Mouse (Mus musculus): Measurements from ENCODE around the gene Zbtb43. TPM values are rescaled to one million over a fixed set of nuclear protein-coding genes. Genes with fewer than 3 reads are reported as not detected.

The Zbtb43 gene
- total and polyA plus RNA-seq, 3 experiments = 8.5 to 10.9 (median 8.9) TPM

- no peak for TF ChIP-seq MYC (IDR thresholded peaks at IDR 0.05; ENCODE audit: low read depth, low read length)
- 0 out of 2 replicates have a peak, but pooled peaks have one; percentile 39 for TF ChIP-seq TBP (conservative IDR thresholded peaks at IDR 0.05; ENCODE audit: low read depth, low read length)
- 0 out of 2 replicates have a peak, but pooled peaks have one; percentile 34 for TF ChIP-seq POLR2A (IDR thresholded peaks at IDR 0.05; ENCODE audit: low read depth, low read length)
- TF ChIP-seq CHD1 (IDR thresholded peaks at IDR 0.05; ENCODE audit: low read depth, low read length) = no peak
- no peak for TF ChIP-seq KAT2A (IDR thresholded peaks at IDR 0.05; ENCODE audit: insufficient replicate concordance, low read length)
- TF ChIP-seq USF2 (conservative IDR thresholded peaks at IDR 0.05; ENCODE audit: low read depth, low read length) = no peak
- Histone ChIP-seq H3K79me2 (replicated peaks; ENCODE audit: control insufficient read depth, extremely low read depth, insufficient read depth, poor library complexity, severe bottlenecking) (peaks cover 6% of the 10 kb centered on the region; the same call in 1 of the 2 replicates), H3K9me3 (replicated peaks; ENCODE audit: low read length) (no peaks in the 10 kb centered on the region), H3K27ac (ENCODE audit: insufficient read depth, low read depth) (no peak overlapping the region), H3K4me1 (ENCODE audit: control insufficient read depth in 1 of 2, insufficient read depth in 2 of 2) (peaks cover 3 to 40% of the 10 kb centered on the region in 2 experiments), H3K36me3 (replicated peaks in 1 of 2; ENCODE audit: control insufficient read depth in 1 of 2, insufficient read depth in 1 of 2, low read length in 1 of 2) (peaks cover 8 to 30% of the 10 kb centered on the region in 2 experiments), H3K4me2 (ENCODE audit: insufficient read depth, low read depth, poor library complexity, severe bottlenecking) (peak overlapping the region; percentile 97), H3K4me3 (replicated peaks in 1 of 3; ENCODE audit: low read depth in 2 of 3, low read length in 2 of 3, poor library complexity in 1 of 3) (peak overlapping the region; percentile 84 to 100 (median 99)), H3K27me3 (replicated peaks) (no peaks in the 10 kb centered on the region), H3K9ac (ENCODE audit: insufficient read depth, low read depth) (peak overlapping the region; percentile 30; the same call in 1 of the 2 replicates)
- dilution Hi-C loops (cut with MboI; ENCODE audit: extremely low pct_ligation_motif_present, extremely low pct_unique_long_range_greater_than_20kb, low sequenced_read_pairs) = no loop called here
- in situ Hi-C loops (cut with MboI; ENCODE audit: low pct_ligation_motif_present, low pct_unique_long_range_greater_than_20kb, low sequenced_read_pairs) = no loop called here
- DNase-seq (ENCODE audit: extremely low read depth) = peak; percentile 64
These were observed 39.0 kb downstream of the Zbtb43 start for GRCm38 (mm10) chr2:33429339-33429738.

DNA sequence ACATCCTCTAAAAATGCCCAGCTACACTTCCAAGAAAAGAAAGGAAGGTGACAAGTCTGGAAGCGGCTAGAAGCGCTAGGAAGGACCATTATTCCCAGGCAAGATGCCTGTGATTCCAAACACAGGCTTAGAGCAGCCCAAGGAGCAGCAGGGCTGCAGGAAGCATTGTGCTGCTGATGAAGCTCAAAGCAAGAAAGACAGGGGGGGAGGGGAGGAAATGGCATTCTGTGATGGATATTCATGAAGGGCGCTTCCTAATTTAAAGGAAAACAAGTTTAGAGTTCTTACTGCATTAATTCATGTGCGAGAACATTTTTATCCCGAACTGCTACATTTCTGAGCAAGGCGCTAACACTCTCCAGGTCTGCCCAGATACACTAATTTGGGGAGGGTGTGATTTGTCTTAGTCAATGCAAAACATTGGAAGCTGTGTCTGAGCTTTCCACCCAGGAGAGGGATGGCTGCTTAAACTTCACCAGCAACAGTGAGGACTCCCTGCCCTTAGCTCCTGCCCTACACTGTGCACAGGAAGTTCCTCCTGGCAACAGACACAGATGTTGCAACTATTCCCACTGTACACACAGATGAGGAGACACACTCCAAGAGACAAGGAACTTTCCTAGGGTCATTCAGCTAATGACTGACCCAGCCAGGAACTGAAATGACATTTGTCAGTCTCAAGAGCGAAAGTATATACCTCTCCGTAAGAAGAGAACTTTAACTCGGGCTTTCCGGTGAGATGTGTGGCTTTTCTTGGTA is 41.5 kb downstream of the Zbtb43 start:
- no peak for DNase-seq (ENCODE audit: extremely low read depth)
- Histone ChIP-seq H3K27ac (ENCODE audit: insufficient read depth, low read depth) (no peak overlapping the region), H3K9ac (ENCODE audit: insufficient read depth, low read depth) (no peak overlapping the region), H3K4me1 (ENCODE audit: control insufficient read depth in 1 of 2, insufficient read depth in 2 of 2) (peaks cover 3 to 33% of the 10 kb centered on the region in 2 experiments), H3K4me3 (replicated peaks in 1 of 3; ENCODE audit: low read depth in 2 of 3, low read length in 2 of 3, poor library complexity in 1 of 3) (no peak overlapping the region), H3K9me3 (replicated peaks; ENCODE audit: low read length) (no peaks in the 10 kb centered on the region), H3K79me2 (replicated peaks; ENCODE audit: control insufficient read depth, extremely low read depth, insufficient read depth, poor library complexity, severe bottlenecking) (peaks cover 6% of the 10 kb centered on the region; the same call in 1 of the 2 replicates), H3K27me3 (replicated peaks) (no peaks in the 10 kb centered on the region), H3K4me2 (ENCODE audit: insufficient read depth, low read depth, poor library complexity, severe bottlenecking) (no peak overlapping the region), H3K36me3 (replicated peaks in 1 of 2; ENCODE audit: control insufficient read depth in 1 of 2, insufficient read depth in 1 of 2, low read length in 1 of 2) (peaks cover 12 to 49% of the 10 kb centered on the region in 2 experiments)
- in situ Hi-C loops (cut with MboI; ENCODE audit: low pct_ligation_motif_present, low pct_unique_long_range_greater_than_20kb, low sequenced_read_pairs) = no loop called here
- dilution Hi-C loops (cut with MboI; ENCODE audit: extremely low pct_ligation_motif_present, extremely low pct_unique_long_range_greater_than_20kb, low sequenced_read_pairs) = no loop called here
- TF ChIP-seq ZNF384 (IDR thresholded peaks at IDR 0.05; ENCODE audit: low read depth, low read length) = no peak
- no peak for TF ChIP-seq POLR2A (IDR thresholded peaks at IDR 0.05; ENCODE audit: low read depth, low read length)
- no peak for TF ChIP-seq JUND (conservative IDR thresholded peaks at IDR 0.05; ENCODE audit: low read depth, low read length)
- no peak for TF ChIP-seq POLR2AphosphoS2 (IDR thresholded peaks at IDR 0.05; ENCODE audit: low read depth, low read length)
- TF ChIP-seq MAFK (IDR thresholded peaks at IDR 0.05; ENCODE audit: insufficient replicate concordance, low read length) = no peak
- no peak for TF ChIP-seq IRF4 (IDR thresholded peaks at IDR 0.05; ENCODE audit: low read depth, low read length)
- TF ChIP-seq RAD21 (IDR thresholded peaks at IDR 0.05; ENCODE audit: low read depth, low read length) = no peak
- no peak for TF ChIP-seq KAT2A (IDR thresholded peaks at IDR 0.05; ENCODE audit: insufficient replicate concordance, low read length)
- TF ChIP-seq SMC3 (IDR thresholded peaks at IDR 0.05; ENCODE audit: low read depth, low read length) = no peak
- no peak for TF ChIP-seq USF2 (conservative IDR thresholded peaks at IDR 0.05; ENCODE audit: low read depth, low read length)
- TF ChIP-seq UBTF (IDR thresholded peaks at IDR 0.05; ENCODE audit: low read depth, low read length) = no peak
